Mouse (Mus musculus) left cerebral cortex, postnatal 25 days (tissue): ENCODE data around the gene Spns3. TPM values are rescaled to one million over a fixed set of nuclear protein-coding genes. Genes with fewer than 3 reads are reported as not detected.
A peak's percentile ranks its signal among the peaks of the same experiment; 100 is the strongest.

Experiments
- DNase-seq, 2 experiments: peaks; one replicate each; pipeline ENCODE4 v3.0.0; 2022; ENCODE audit warnings: low spot score in 2 of 2, mixed read lengths in 1 of 2
- intact Hi-C: fragments of 180-260 bp; cut with DNase I; formaldehyde crosslinking; loops from one replicate; pipeline ENCODE4 v1.15.1; 2025
- total RNA-seq, 2 experiments: library from RNA; stranded (reverse); gene quantifications; 2 replicates each; pipeline ENCODE4 v1.2.3; 2021

The Spns3 gene
- total RNA-seq, 2 experiments from 2014 or later = 0.25 to 0.34 TPM

- intact Hi-C loops = loop anchor here (2.0 kb wide), 2 partner anchors 32 to 44 kb away; no protein-coding TSS in a partner anchor
- DNase-seq = peak; percentile 41 to 74
These were observed 27.7 kb downstream of the Spns3 start for GRCm38 (mm10) chr11:72522616-72523041.

- intact Hi-C loops = loop anchor here (2.0 kb wide), 2 partner anchors 31 to 45 kb away; no protein-coding TSS in a partner anchor
- DNase-seq = no peak
These were observed 28.4 kb downstream of the Spns3 start for GRCm38 (mm10) chr11:72521598-72522541.

- no peak for DNase-seq
- intact Hi-C loops = no loop called here
These were observed 30.4 kb downstream of the Spns3 start for GRCm38 (mm10) chr11:72519895-72520294.

- no peak for DNase-seq
- intact Hi-C loops = no loop called here
These were observed 31.1 kb downstream of the Spns3 start for GRCm38 (mm10) chr11:72519189-72519588.

GRCm38 (mm10) chr11:72518449-72518848 is 31.9 kb downstream of the Spns3 start:
- intact Hi-C loops = no loop called here
- DNase-seq = no peak

GRCm38 (mm10) chr11:72514967-72515366 is 35.3 kb downstream of the Spns3 start:
- intact Hi-C loops = no loop called here
- DNase-seq = no peak

GRCm38 (mm10) chr11:72508651-72509050 is 41.7 kb downstream of the Spns3 start:
- intact Hi-C loops = no loop called here
- DNase-seq = no peak

- no peak for DNase-seq
- intact Hi-C loops = no loop called here
These were observed 42.7 kb downstream of the Spns3 start for GRCm38 (mm10) chr11:72507651-72508050.

- intact Hi-C loops = no loop called here
- no peak for DNase-seq
These were observed 46.1 kb downstream of the Spns3 start for GRCm38 (mm10) chr11:72504016-72504797.

GRCm38 (mm10) chr11:72503501-72503921 is 46.8 kb downstream of the Spns3 start:
- intact Hi-C loops = no loop called here
- DNase-seq = no peak

- peak; percentile 43 to 73 for DNase-seq
- intact Hi-C loops = no loop called here
These were observed 48.1 kb downstream of the Spns3 start for GRCm38 (mm10) chr11:72502236-72502635.

GRCm38 (mm10) chr11:72501426-72502002 is 48.8 kb downstream of the Spns3 start:
- intact Hi-C loops = no loop called here
- DNase-seq = no peak

- intact Hi-C loops = no loop called here
- DNase-seq = no peak
These were observed 50.2 kb downstream of the Spns3 start for GRCm38 (mm10) chr11:72500139-72500538.

- intact Hi-C loops = no loop called here
- DNase-seq = no peak
These were observed 52.9 kb downstream of the Spns3 start for GRCm38 (mm10) chr11:72497367-72497766.

- no peak for DNase-seq
- intact Hi-C loops = no loop called here
These were observed 53.5 kb downstream of the Spns3 start for GRCm38 (mm10) chr11:72496775-72497174.

GRCm38 (mm10) chr11:72496066-72496465 is 54.2 kb downstream of the Spns3 start:
- DNase-seq = no peak
- intact Hi-C loops = no loop called here

GRCm38 (mm10) chr11:72494046-72494988 is 56.0 kb downstream of the Spns3 start:
- peak in 1 of 2 experiments; percentile 32 for DNase-seq
- intact Hi-C loops = no loop called here

GRCm38 (mm10) chr11:72491130-72491960 is 59.0 kb downstream of the Spns3 start:
- intact Hi-C loops = loop anchor here (1.0 to 2.0 kb wide), 2 partner anchors 31 to 75 kb away; no protein-coding TSS in a partner anchor
- peak; percentile 66 to 92 for DNase-seq
